ENCODE assay signal across 13 mouse cellular contexts in genomic region chr8:126772194-126772593, GRCm38 (mm10).
"Had no signal": no experiment of that assay in that cellular context is flagged by ENCODE, and none has a peak within 500 bp of the region (broad histone marks: within the 10 kb centered on the region; RNA-seq: fewer than 3 reads in every experiment).

No protein-coding gene starts in this region.

- H3K27ac ChIP-seq: left cerebral cortex, adult 2 months; limb, embryonic 12.5 days; lung, embryonic 15.5 days; macrophage; midbrain, embryonic 15.5 days; neural tube, embryonic 12.5 days had no signal

- H3K4me2 ChIP-seq: limb, embryonic 12.5 days; liver, embryonic 11.5 days; lung, embryonic 15.5 days; midbrain, embryonic 11.5 days; midbrain, embryonic 15.5 days; neural tube, embryonic 12.5 days had no signal

- H3K36me3 ChIP-seq: limb, embryonic 12.5 days; lung, embryonic 15.5 days; midbrain, embryonic 15.5 days; neural tube, embryonic 12.5 days had no signal

- H3K4me3 ChIP-seq: left cerebral cortex, adult 2 months; limb, embryonic 12.5 days; lung, embryonic 15.5 days; midbrain, embryonic 15.5 days; neural tube, embryonic 12.5 days had no signal

- H3K9ac ChIP-seq: limb, embryonic 12.5 days; lung, embryonic 15.5 days; midbrain, embryonic 15.5 days; neural tube, embryonic 12.5 days had no signal

- H3K27me3 ChIP-seq: limb, embryonic 12.5 days; lung, embryonic 15.5 days; megakaryocyte, embryonic 14.5 days; midbrain, embryonic 15.5 days; neural tube, embryonic 12.5 days had no signal

- H3K4me1 ChIP-seq: limb, embryonic 12.5 days; lung, embryonic 15.5 days; midbrain, embryonic 15.5 days; neural tube, embryonic 12.5 days had no signal

- H3K9me3 ChIP-seq: limb, embryonic 12.5 days; lung, embryonic 15.5 days; midbrain, embryonic 15.5 days; neural tube, embryonic 12.5 days had no signal

- DNase-seq: lung, postnatal 14 days; spleen, adult 18-20 months; thymus, adult 18-20 months; thymus, postnatal 14 days had no signal

- ATAC-seq: midbrain, embryonic 15.5 days had no signal
